Mouse (Mus musculus) lung, postnatal 0 days (tissue): ENCODE results near the gene Cfap43.

Source experiments
- CTCF ChIP-seq: IDR thresholded peaks from 2 replicates; pipeline ENCODE4 v1.5.1; 2016; ENCODE audit warnings: antibody characterized with exemption, mild to moderate bottlenecking
- EP300 ChIP-seq: IDR thresholded peaks from 2 replicates; pipeline ENCODE4 v1.6.1; 2016; ENCODE audit warnings: antibody characterized with exemption, mild to moderate bottlenecking, control low read depth

DNA sequence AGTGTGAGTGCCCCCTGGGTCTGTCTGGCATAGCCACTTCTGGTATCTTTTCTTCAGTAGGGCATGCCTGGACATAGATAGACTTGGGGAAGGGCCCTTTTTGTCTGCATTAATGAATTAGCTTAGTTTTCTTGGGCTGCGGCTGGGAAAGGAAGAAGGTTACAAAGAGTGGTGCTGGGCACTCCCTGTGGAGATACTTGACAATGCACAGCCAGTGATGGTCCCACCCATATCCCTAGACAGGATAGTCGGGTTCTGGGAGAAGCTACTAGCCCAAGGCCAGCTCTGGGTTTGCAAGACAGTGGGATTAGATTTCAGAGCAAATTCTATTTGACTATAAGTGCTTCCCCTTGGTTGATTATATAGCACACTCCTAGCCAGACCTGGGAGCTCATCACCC is 170.1 kb downstream of the Cfap43 start:
- no peak for TF ChIP-seq CTCF
- TF ChIP-seq EP300, result no peak
